ENCODE assay signal across 16 mouse cellular contexts in the genomic region with DNA sequence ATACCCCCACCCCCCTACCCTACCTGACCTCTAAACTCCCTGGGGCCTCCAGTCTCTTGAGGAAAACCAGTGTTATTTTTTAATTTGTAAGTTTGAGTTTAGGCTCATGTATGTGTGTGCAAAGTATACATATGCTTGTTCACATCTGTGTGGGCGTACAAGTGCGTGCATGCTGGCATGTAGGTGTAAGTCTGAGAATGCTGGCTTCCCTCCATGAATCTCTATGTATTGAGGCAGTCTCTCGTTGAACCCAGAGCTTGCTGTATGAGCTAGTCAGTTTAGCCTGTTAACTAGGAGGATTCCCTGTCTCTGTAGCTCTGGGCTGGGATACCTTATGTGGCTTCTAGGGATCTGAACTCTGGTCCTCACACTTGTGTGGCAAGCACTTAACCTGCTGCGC.
"Had no signal": no experiment of that assay in that cellular context is flagged by ENCODE, and none has a peak within 500 bp of the region (broad histone marks: within the 10 kb centered on the region; RNA-seq: fewer than 3 reads in every experiment).

No protein-coding gene starts in this region.

- H3K9ac ChIP-seq: lung, embryonic 14.5 days; midbrain, embryonic 12.5 days; neural tube, embryonic 13.5 days; neural tube, embryonic 15.5 days; stomach, embryonic 15.5 days had no signal

- H3K4me1 ChIP-seq: midbrain, embryonic 10.5 days; midbrain, embryonic 12.5 days; neural tube, embryonic 15.5 days; stomach, embryonic 15.5 days had no signal

- DNase-seq: lung, adult 18-20 months; lung, embryonic 14.5 days; lung, postnatal 10 days; lung, postnatal 4 days; midbrain, embryonic 14.5 days; right cerebral cortex, postnatal 14 days; thymus, adult 2 months; thymus, postnatal 25 days; thymus, postnatal 4 days had no signal

- H3K4me3 ChIP-seq: midbrain, embryonic 10.5 days; midbrain, embryonic 12.5 days; myocyte; neural tube, embryonic 13.5 days; neural tube, embryonic 15.5 days; stomach, embryonic 15.5 days had no signal

- H3K27ac ChIP-seq: midbrain, embryonic 10.5 days; midbrain, embryonic 12.5 days; neural tube, embryonic 13.5 days; neural tube, embryonic 15.5 days; stomach, embryonic 15.5 days; stomach, postnatal 0 days had no signal

- H3K9me3 ChIP-seq: midbrain, embryonic 10.5 days; midbrain, embryonic 12.5 days; neural tube, embryonic 13.5 days; neural tube, embryonic 15.5 days; stomach, embryonic 15.5 days had no signal

- H3K27me3 ChIP-seq: midbrain, embryonic 12.5 days; neural tube, embryonic 13.5 days; neural tube, embryonic 15.5 days; stomach, embryonic 15.5 days had no signal

- H3K36me3 ChIP-seq: midbrain, embryonic 12.5 days; neural tube, embryonic 13.5 days; neural tube, embryonic 15.5 days; stomach, embryonic 15.5 days had no signal
